Mouse (Mus musculus) embryonic fibroblast, embryonic 13.5 days (primary cell): ENCODE results near the gene Dars2.

Source experiments
- CTCF ChIP-seq: IDR thresholded peaks from 2 replicates; pipeline ENCODE4 v1.5.1; 2011; ENCODE audit warnings: mild to moderate bottlenecking, control low read depth, low read length, moderate library complexity, borderline replicate concordance; ENCODE audit not compliant: insufficient read depth
- POLR2A ChIP-seq: IDR thresholded peaks from 2 replicates; pipeline ENCODE4 v1.6.1; 2011; ENCODE audit warnings: low read depth, mild to moderate bottlenecking, control low read depth, low read length, moderate library complexity

DNA sequence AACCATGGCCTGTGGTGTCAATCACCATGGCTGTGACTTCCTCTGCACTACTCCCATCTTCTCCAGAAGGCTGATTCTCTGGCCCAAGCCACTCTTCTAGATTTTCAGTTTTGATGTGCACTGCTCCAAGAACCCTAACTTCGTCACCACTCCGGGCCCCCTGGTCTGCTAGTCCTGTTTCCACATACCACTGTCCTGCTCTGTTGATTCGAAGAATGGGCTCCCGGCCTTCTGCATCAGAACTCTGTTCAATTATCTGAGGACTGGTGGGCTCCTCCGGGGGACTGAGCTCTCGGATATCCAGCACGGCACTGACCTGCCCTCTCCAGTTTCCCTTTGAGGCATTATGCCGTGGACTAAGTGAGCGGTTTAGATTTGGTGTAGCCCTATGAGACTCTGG, 38.6 kb downstream of the Dars2 start:
- no peak for TF ChIP-seq POLR2A
- TF ChIP-seq CTCF = no peak
